Mouse (Mus musculus): ENCODE data around the gene Spag7. TPM values are rescaled to one million over a fixed set of nuclear protein-coding genes. Genes with fewer than 3 reads are reported as not detected.

The Spag7 gene
- polyA plus RNA-seq, 1 experiment = 52.4 TPM

GRCm38 (mm10) chr11:70646691-70647650 lies 22.2 kb downstream of the Spag7 start, which contains the start of the genes Rnf167 and Slc25a11:
TSS of gene Rnf167 (plus strand) at chr11:70647235.
TSS of gene Slc25a11 (minus strand) at chr11:70647479.
- Histone ChIP-seq H3ac (ENCODE audit: control insufficient read depth, insufficient read length) (peak within 1 kb of the TSS; percentile 62), H3K4me3 (peak within 1 kb of the TSS; percentile 62), H3K4me2 (ENCODE audit: low read depth) (peak within 1 kb of the TSS; percentile 95), H3K79me2 (ENCODE audit: control insufficient read depth, insufficient read depth) (peaks cover 39% of the 10 kb centered on the region), H3K27me3 (ENCODE audit: control insufficient read depth, insufficient read depth, insufficient read length) (no peaks in the 10 kb centered on the region), H3K36me3 (ENCODE audit: control insufficient read depth, insufficient read depth) (peaks cover 35% of the 10 kb centered on the region)
- TF ChIP-seq POLR2AphosphoS2 (IDR thresholded peaks at IDR 0.05; ENCODE audit: insufficient read length, low read depth) = peak; percentile 89
- TF ChIP-seq USF1 (IDR thresholded peaks at IDR 0.05; ENCODE audit: low read depth) = no peak
- peak in 2 of 3 experiments; percentile 46 for TF ChIP-seq MYOG (IDR thresholded peaks at IDR 0.05; ENCODE audit: control insufficient read depth in 1 of 3, insufficient read depth in 1 of 3, insufficient read length in 2 of 3, low read depth in 2 of 3)
- peak in 1 of 3 experiments; percentile 35 for TF ChIP-seq MYOD1 (IDR thresholded peaks at IDR 0.05; ENCODE audit: control insufficient read depth in 1 of 3, insufficient read length in 2 of 3, low read depth in 2 of 3)
- peak; percentile 95 for TF ChIP-seq POLR2A (IDR thresholded peaks at IDR 0.05; ENCODE audit: insufficient read length, low read depth)

GRCm38 (mm10) chr11:70646259-70646555 lies 23.0 kb downstream of the Spag7 start:
- TF ChIP-seq TCF12 (IDR thresholded peaks at IDR 0.05; ENCODE audit: insufficient read depth, poor library complexity, severe bottlenecking) (no peak), CEBPB (IDR thresholded peaks at IDR 0.05; ENCODE audit: insufficient read depth, poor library complexity, severe bottlenecking) (no peak), SRF (IDR thresholded peaks at IDR 0.05; ENCODE audit: control insufficient read depth, insufficient read length, low read depth) (no peak), USF1 (IDR thresholded peaks at IDR 0.05; ENCODE audit: low read depth) (no peak), TCF3 (IDR thresholded peaks at IDR 0.05; ENCODE audit: insufficient read length, low read depth) (no peak), MAX (IDR thresholded peaks at IDR 0.05; ENCODE audit: low read depth) (no peak), REST (IDR thresholded peaks at IDR 0.05; ENCODE audit: insufficient read depth, insufficient read length) (no peak), MYOG (IDR thresholded peaks at IDR 0.05; ENCODE audit: control insufficient read depth in 1 of 3, insufficient read depth in 1 of 3, insufficient read length in 2 of 3, low read depth in 2 of 3) (no peak), POLR2A (IDR thresholded peaks at IDR 0.05; ENCODE audit: insufficient read length, low read depth) (no peak), E2F4 (IDR thresholded peaks at IDR 0.05; ENCODE audit: insufficient read depth) (no peak), POLR2AphosphoS2 (IDR thresholded peaks at IDR 0.05; ENCODE audit: insufficient read length, low read depth) (no peak), MYOD1 (IDR thresholded peaks at IDR 0.05; ENCODE audit: control insufficient read depth in 1 of 3, insufficient read length in 2 of 3, low read depth in 2 of 3) (no peak)
- H3K4me3 ChIP-seq = peak overlapping the region; percentile 62
- H3K4me2 ChIP-seq (ENCODE audit: low read depth) = peak overlapping the region; percentile 91
- peak overlapping the region; percentile 62 for H3ac ChIP-seq (ENCODE audit: control insufficient read depth, insufficient read length)
- H3K36me3 ChIP-seq (ENCODE audit: control insufficient read depth, insufficient read depth) = peaks cover 33% of the 10 kb centered on the region
- peaks cover 31% of the 10 kb centered on the region for H3K79me2 ChIP-seq (ENCODE audit: control insufficient read depth, insufficient read depth)
- no peaks in the 10 kb centered on the region for H3K27me3 ChIP-seq (ENCODE audit: control insufficient read depth, insufficient read depth, insufficient read length)

- peak overlapping the region; percentile 62 for H3K4me3 ChIP-seq
- no peaks in the 10 kb centered on the region for H3K27me3 ChIP-seq (ENCODE audit: control insufficient read depth, insufficient read depth, insufficient read length)
- peaks cover 28% of the 10 kb centered on the region for H3K36me3 ChIP-seq (ENCODE audit: control insufficient read depth, insufficient read depth)
- TF ChIP-seq USF1 (IDR thresholded peaks at IDR 0.05; ENCODE audit: low read depth) (no peak), E2F4 (IDR thresholded peaks at IDR 0.05; ENCODE audit: insufficient read depth) (no peak), SRF (IDR thresholded peaks at IDR 0.05; ENCODE audit: control insufficient read depth, insufficient read length, low read depth) (no peak), POLR2AphosphoS2 (IDR thresholded peaks at IDR 0.05; ENCODE audit: insufficient read length, low read depth) (no peak), POLR2A (IDR thresholded peaks at IDR 0.05; ENCODE audit: insufficient read length, low read depth) (no peak), MYOD1 (IDR thresholded peaks at IDR 0.05; ENCODE audit: control insufficient read depth in 1 of 3, insufficient read length in 2 of 3, low read depth in 2 of 3) (no peak), MYOG (IDR thresholded peaks at IDR 0.05; ENCODE audit: control insufficient read depth in 1 of 3, insufficient read depth in 1 of 3, insufficient read length in 2 of 3, low read depth in 2 of 3) (no peak), CEBPB (IDR thresholded peaks at IDR 0.05; ENCODE audit: insufficient read depth, poor library complexity, severe bottlenecking) (no peak), TCF12 (IDR thresholded peaks at IDR 0.05; ENCODE audit: insufficient read depth, poor library complexity, severe bottlenecking) (no peak), TCF3 (IDR thresholded peaks at IDR 0.05; ENCODE audit: insufficient read length, low read depth) (no peak), MAX (IDR thresholded peaks at IDR 0.05; ENCODE audit: low read depth) (no peak), REST (IDR thresholded peaks at IDR 0.05; ENCODE audit: insufficient read depth, insufficient read length) (no peak)
- H3ac ChIP-seq (ENCODE audit: control insufficient read depth, insufficient read length) = peak overlapping the region; percentile 62
- peak overlapping the region; percentile 91 for H3K4me2 ChIP-seq (ENCODE audit: low read depth)
- peaks cover 26% of the 10 kb centered on the region for H3K79me2 ChIP-seq (ENCODE audit: control insufficient read depth, insufficient read depth)
Observed at GRCm38 (mm10) chr11:70645461-70646258, 23.6 kb downstream of the Spag7 start.

GRCm38 (mm10) chr11:70644564-70645103 lies 24.6 kb downstream of the Spag7 start:
- TF ChIP-seq USF1 (IDR thresholded peaks at IDR 0.05; ENCODE audit: low read depth) = no peak
- TF ChIP-seq SRF (IDR thresholded peaks at IDR 0.05; ENCODE audit: control insufficient read depth, insufficient read length, low read depth) = no peak
- no peak for TF ChIP-seq POLR2AphosphoS2 (IDR thresholded peaks at IDR 0.05; ENCODE audit: insufficient read length, low read depth)
- TF ChIP-seq REST (IDR thresholded peaks at IDR 0.05; ENCODE audit: insufficient read depth, insufficient read length) = no peak
- no peak for TF ChIP-seq POLR2A (IDR thresholded peaks at IDR 0.05; ENCODE audit: insufficient read length, low read depth)
- TF ChIP-seq TCF12 (IDR thresholded peaks at IDR 0.05; ENCODE audit: insufficient read depth, poor library complexity, severe bottlenecking) = no peak
- no peak for TF ChIP-seq E2F4 (IDR thresholded peaks at IDR 0.05; ENCODE audit: insufficient read depth)
- TF ChIP-seq TCF3 (IDR thresholded peaks at IDR 0.05; ENCODE audit: insufficient read length, low read depth) = no peak
- TF ChIP-seq MAX (IDR thresholded peaks at IDR 0.05; ENCODE audit: low read depth) = no peak
- H3K27me3 ChIP-seq (ENCODE audit: control insufficient read depth, insufficient read depth, insufficient read length) = no peaks in the 10 kb centered on the region
- peaks cover 18% of the 10 kb centered on the region for H3K36me3 ChIP-seq (ENCODE audit: control insufficient read depth, insufficient read depth)
- H3K4me3 ChIP-seq = no peak overlapping the region
- H3K79me2 ChIP-seq (ENCODE audit: control insufficient read depth, insufficient read depth) = peaks cover 15% of the 10 kb centered on the region
- H3ac ChIP-seq (ENCODE audit: control insufficient read depth, insufficient read length) = no peak overlapping the region
- H3K4me2 ChIP-seq (ENCODE audit: low read depth) = no peak overlapping the region

All from myocyte (in vitro differentiated cells).